Mouse (Mus musculus): ENCODE data around the gene Arrb1.

Arrb1 gene

GRCm38 (mm10) chr7:99626376-99627270 lies 91.4 kb downstream of the Arrb1 start, which contains the start of gene Tpbgl:
Gene Tpbgl, minus strand, starts transcription at chr7:99627103.
- peak; percentile 28 to 29 for DNase-seq (ENCODE audit: low read depth in 2 of 2, low spot score in 2 of 2)

DNA sequence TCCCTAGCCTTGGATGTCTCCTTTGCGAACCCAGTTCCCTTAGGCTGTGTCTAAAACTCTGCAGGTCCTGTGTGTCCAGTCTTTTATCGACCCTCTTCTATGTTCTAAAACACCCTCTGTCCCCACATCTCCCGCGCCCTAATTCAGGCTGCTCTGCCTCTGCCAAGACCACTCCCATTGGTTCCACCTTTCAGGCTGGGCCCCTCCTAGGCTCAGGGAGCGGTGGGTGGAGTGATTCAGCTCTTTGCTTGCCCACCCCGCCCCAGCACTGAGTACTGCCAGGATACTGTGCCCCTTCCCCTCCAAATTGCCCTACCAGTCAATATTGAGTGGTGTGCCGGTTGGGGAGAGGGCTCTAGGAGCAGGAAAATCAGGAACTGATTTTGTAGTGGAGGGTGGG lies 92.1 kb downstream of the Arrb1 start:
- no peak for DNase-seq (ENCODE audit: low read depth in 2 of 2, low spot score in 2 of 2)

DNA sequence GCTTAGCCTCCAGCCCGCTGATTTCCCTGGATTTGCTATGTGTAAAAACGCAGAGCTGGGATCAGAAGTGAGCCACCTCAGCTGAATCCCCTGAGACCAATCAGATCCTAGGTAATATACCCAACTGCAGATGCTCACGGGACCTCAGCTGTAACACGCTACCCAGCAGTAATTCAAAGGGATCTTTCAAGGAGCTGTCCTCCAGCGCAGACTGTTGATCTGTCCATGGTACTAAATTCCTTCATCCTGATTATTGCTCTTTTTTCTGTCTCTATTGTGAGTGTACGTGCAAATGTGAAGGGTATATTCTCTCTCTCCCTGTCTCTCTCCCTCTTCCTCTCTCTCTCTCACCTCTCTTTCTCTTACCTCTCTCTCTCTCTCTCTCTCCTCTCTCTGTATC lies 97.0 kb downstream of the Arrb1 start:
- DNase-seq (ENCODE audit: low read depth in 2 of 2, low spot score in 2 of 2), result no peak

GRCm38 (mm10) chr7:99633966-99634665 lies 98.8 kb downstream of the Arrb1 start:
- no peak for DNase-seq (ENCODE audit: low read depth in 2 of 2, low spot score in 2 of 2)

GRCm38 (mm10) chr7:99641245-99641644 lies 106.0 kb downstream of the Arrb1 start:
- DNase-seq (ENCODE audit: low read depth in 2 of 2, low spot score in 2 of 2), result no peak

- no peak for DNase-seq (ENCODE audit: low read depth in 2 of 2, low spot score in 2 of 2)
These were observed 106.8 kb downstream of the Arrb1 start for GRCm38 (mm10) chr7:99642078-99642477.

GRCm38 (mm10) chr7:99644701-99645100 lies 109.4 kb downstream of the Arrb1 start:
- no peak for DNase-seq (ENCODE audit: low read depth in 2 of 2, low spot score in 2 of 2)

DNA sequence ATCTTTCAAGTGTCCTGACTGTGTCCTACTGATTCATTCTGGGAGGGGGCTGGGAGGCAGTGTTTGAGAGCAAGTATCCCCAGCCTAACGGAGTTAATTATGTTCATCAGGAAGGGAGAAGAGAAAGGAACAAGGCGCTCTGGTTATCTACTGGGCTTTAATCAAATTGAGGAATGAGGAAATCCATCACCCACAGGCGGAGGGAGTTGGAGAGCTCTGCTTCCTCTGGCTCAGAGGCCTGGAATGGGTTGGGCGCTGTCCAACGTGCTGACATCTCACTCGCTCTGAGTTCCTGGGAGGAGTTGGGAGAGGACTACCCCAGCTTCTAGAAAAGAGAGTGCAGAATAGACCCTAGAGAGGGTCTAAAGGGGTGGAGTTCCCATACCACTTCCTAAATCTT lies 113.4 kb downstream of the Arrb1 start:
- no peak for DNase-seq (ENCODE audit: low read depth in 2 of 2, low spot score in 2 of 2)

GRCm38 (mm10) chr7:99649585-99649984 lies 114.3 kb downstream of the Arrb1 start:
- no peak for DNase-seq (ENCODE audit: low read depth in 2 of 2, low spot score in 2 of 2)

GRCm38 (mm10) chr7:99654244-99654643 lies 119.0 kb downstream of the Arrb1 start:
- no peak for DNase-seq (ENCODE audit: low read depth in 2 of 2, low spot score in 2 of 2)

Data from CD8-positive naive resting alpha-beta T cell, adult 2 months (primary cell).